Mouse (Mus musculus) E14TG2a.4 (cell line): ENCODE results near the gene Hfm1.

Experiments
- CTCF ChIP-seq: conservative IDR thresholded peaks from 2 replicates; pipeline ENCODE4 v1.5.1; 2014; ENCODE audit warnings: low read length
- POU5F1 ChIP-seq: IDR thresholded peaks from 2 replicates; pipeline ENCODE4 v1.6.1; 2014; ENCODE audit warnings: low read length, borderline replicate concordance

- TF ChIP-seq CTCF = no peak
- no peak for TF ChIP-seq POU5F1
Observed at GRCm38 (mm10) chr5:106833025-106833424, 93.1 kb downstream of the Hfm1 start.
